Mouse (Mus musculus) urinary bladder, postnatal 36 days (tissue): ENCODE data around the gene Hnrnph2.
A peak's percentile ranks its signal among the peaks of the same experiment; 100 is the strongest.

Source experiments
- DNase-seq, 2 experiments: peaks; one replicate each; pipeline ENCODE4 v3.0.0; 2022; ENCODE audit warnings: low spot score in 2 of 2, mixed read lengths in 1 of 2

Hnrnph2 gene

GRCm38 (mm10) chrX:134600659-134601379, at the start of gene Hnrnph2, which contains the start of gene Gla:
Gene Hnrnph2 (plus strand): TSS chrX:134601179.
Gene Gla (minus strand): TSS chrX:134601125.
- peak; percentile 81 to 86 for DNase-seq

- no peak for DNase-seq
Observed at GRCm38 (mm10) chrX:134553326-134553725, 47.7 kb upstream of the Hnrnph2 start.

- DNase-seq = no peak
Observed at GRCm38 (mm10) chrX:134554425-134554824, 46.6 kb upstream of the Hnrnph2 start.

- DNase-seq = no peak
Observed at GRCm38 (mm10) chrX:134564326-134564725, 36.7 kb upstream of the Hnrnph2 start.

GRCm38 (mm10) chrX:134566536-134567222, 34.3 kb upstream of the Hnrnph2 start:
- no peak for DNase-seq

- DNase-seq = no peak
Observed at GRCm38 (mm10) chrX:134577896-134578295, 23.1 kb upstream of the Hnrnph2 start.

- no peak for DNase-seq
Observed at GRCm38 (mm10) chrX:134580528-134581305, 20.3 kb upstream of the Hnrnph2 start.

- DNase-seq = no peak
Observed at GRCm38 (mm10) chrX:134582270-134582669, 18.7 kb upstream of the Hnrnph2 start.

- no peak for DNase-seq
Observed at GRCm38 (mm10) chrX:134582888-134583669, 17.9 kb upstream of the Hnrnph2 start, which contains the start of gene Btk. Gene Btk (minus strand): TSS chrX:134583570.

GRCm38 (mm10) chrX:134585103-134586002, 15.6 kb upstream of the Hnrnph2 start, which contains the start of gene Rpl36a:
Gene Rpl36a (plus strand): TSS chrX:134585654.
- peak; percentile 82 to 89 for DNase-seq

GRCm38 (mm10) chrX:134586447-134586846, 14.5 kb upstream of the Hnrnph2 start:
- DNase-seq = no peak

GRCm38 (mm10) chrX:134588261-134588660, 12.7 kb upstream of the Hnrnph2 start:
- no peak for DNase-seq

GRCm38 (mm10) chrX:134588997-134589396, 12.0 kb upstream of the Hnrnph2 start:
- no peak for DNase-seq

GRCm38 (mm10) chrX:134589836-134590235, 11.1 kb upstream of the Hnrnph2 start:
- no peak for DNase-seq

- no peak for DNase-seq
Observed at GRCm38 (mm10) chrX:134599922-134600565, 935 bp upstream of the Hnrnph2 start.

GRCm38 (mm10) chrX:134601380-134602120, 571 bp downstream of the Hnrnph2 start:
- DNase-seq = no peak

GRCm38 (mm10) chrX:134609472-134609871, 8.5 kb downstream of the Hnrnph2 start:
- DNase-seq = no peak

- no peak for DNase-seq
Observed at GRCm38 (mm10) chrX:134610984-134611383, 10.0 kb downstream of the Hnrnph2 start.
